Mouse (Mus musculus): Measurements from ENCODE around the gene Csnk1g2. TPM values are rescaled to one million over a fixed set of nuclear protein-coding genes. Genes with fewer than 3 reads are reported as not detected.
A peak's percentile ranks its signal among the peaks of the same experiment; 100 is the strongest.
"Not testable (repeated sequence)": the region's sequence is repeated elsewhere in the genome, so short reads cannot be mapped to it uniquely, and the experiment has no call there.

The Csnk1g2 gene
- total RNA-seq, 2 experiments from 2014 or later, result 134 to 140 TPM

DNA sequence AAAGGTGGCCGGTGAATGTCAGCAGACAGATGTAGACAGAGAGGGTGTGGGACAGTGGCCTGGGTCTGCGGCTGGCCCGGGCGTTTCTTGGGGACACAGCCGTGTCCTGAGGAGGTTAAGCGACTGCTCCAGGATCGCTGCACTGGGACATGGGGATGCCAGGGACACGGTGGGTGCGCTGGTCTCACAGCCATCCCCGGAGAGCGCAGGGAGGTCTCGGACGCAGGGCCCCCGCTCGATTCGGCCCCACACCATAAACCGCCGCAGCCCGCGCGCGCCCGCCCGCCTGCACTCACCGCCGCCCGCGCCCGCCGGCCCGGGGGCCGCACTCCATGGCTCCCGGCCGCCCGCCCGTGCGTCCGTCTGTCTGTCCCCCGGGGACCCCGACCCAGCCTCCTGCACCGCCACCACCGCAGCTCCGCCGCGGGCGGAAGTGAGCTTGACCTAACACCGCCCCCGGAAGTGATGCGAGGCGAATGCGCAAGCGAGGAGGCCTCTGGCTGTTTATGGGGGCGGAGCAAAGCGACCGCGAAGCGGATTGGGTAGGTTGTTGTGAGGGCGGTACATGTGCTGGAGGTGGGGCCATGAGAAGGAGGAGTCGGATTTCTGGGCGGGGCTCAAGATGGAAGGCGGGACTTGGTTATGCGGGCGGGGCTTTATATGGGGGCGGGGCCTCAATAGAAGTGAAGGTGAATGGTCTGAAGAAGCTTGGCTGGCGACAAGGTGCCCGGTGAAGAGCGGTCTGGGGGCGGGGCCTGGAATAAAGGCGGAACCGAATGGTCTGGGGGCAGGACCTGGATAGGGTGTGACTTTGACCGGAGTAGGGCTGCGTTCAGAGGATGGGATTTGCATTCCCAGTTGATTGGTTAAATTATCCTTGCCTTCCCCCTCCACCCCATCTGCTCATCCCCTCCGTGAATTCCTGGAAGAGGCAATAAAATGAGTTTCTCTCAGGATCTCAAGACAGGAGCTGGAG lies 32.5 kb upstream of the Csnk1g2 start, which contains the start of gene Abhd17a:
Gene Abhd17a (minus strand): TSS at position 463 of the 976 bp plus-strand sequence.
- peak; percentile 87 to 93 for DNase-seq (ENCODE audit: low spot score in 2 of 2)

GRCm38 (mm10) chr10:80596318-80596717 lies 26.3 kb upstream of the Csnk1g2 start:
- DNase-seq (ENCODE audit: low spot score in 2 of 2), result no peak

- peak; percentile 90 to 94 for DNase-seq (ENCODE audit: low spot score in 2 of 2)
Measured at GRCm38 (mm10) chr10:80602698-80603325, 19.8 kb upstream of the Csnk1g2 start, which contains the start of the genes Scamp4 and Adat3. Gene Scamp4, plus strand, starts transcription at chr10:80602872. Gene Adat3, plus strand, starts transcription at chr10:80602880.

GRCm38 (mm10) chr10:80603364-80603763 lies 19.3 kb upstream of the Csnk1g2 start:
- no peak for DNase-seq (ENCODE audit: low spot score in 2 of 2)

- no peak for DNase-seq (ENCODE audit: low spot score in 2 of 2)
Measured at GRCm38 (mm10) chr10:80604001-80604509, 18.6 kb upstream of the Csnk1g2 start.

GRCm38 (mm10) chr10:80604988-80605387 lies 17.6 kb upstream of the Csnk1g2 start:
- no peak for DNase-seq (ENCODE audit: low spot score in 2 of 2)

DNA sequence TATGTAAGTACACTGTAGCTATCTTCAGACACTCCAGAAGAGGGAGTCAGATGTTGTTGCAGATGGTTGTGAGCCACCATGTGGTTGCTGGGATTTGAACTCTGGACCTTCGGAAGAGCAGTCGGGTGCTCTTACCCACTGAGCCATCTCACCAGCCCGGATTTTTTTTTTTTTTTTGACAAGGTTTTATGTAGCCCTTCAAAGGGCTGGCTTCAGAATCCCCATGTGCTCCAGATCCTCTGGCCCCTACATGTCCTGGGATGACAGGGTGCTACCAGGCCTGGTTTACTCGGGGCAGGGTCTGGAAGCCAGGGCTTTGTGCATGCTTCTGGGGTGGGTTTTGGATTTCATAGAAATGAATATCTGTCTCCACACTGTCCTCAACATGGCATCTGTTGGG lies 16.9 kb upstream of the Csnk1g2 start, which contains the start of gene Gm49322:
Gene Gm49322 (plus strand): TSS at position 301 of the 400 bp plus-strand sequence.
- DNase-seq (ENCODE audit: low spot score in 2 of 2), result not testable (repeated sequence)

- DNase-seq (ENCODE audit: low spot score in 2 of 2), result no peak
Measured at GRCm38 (mm10) chr10:80606306-80606705, 16.3 kb upstream of the Csnk1g2 start.

DNA sequence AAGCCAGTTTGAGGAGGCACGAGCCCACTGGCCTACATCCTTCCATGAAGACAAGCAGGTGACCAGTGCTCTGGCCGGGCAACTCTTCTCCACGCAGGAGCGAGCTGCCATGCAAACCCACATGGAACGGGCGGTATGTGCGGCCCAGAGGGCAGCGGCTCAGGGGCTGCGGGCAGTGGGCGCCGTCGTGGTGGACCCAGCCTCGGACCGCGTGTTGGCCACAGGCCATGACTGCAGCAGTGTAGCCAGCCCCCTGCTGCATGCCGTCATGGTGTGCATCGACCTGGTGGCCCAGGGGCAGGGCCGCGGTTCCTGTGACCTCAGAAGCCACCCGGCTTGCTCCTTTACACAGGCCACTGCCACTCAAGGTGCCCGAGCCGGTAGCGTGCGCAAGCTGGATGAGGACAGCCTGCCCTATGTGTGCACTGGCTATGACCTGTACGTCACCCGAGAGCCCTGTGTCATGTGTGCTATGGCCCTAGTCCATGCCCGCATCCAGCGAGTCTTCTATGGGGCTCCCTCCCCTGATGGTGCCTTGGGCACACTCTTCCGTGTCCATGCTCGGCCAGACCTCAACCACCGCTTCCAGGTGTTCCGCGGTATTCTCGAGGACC lies 15.8 kb upstream of the Csnk1g2 start:
- peak in 1 of 2 experiments; percentile 16 for DNase-seq (ENCODE audit: low spot score in 2 of 2)

DNA sequence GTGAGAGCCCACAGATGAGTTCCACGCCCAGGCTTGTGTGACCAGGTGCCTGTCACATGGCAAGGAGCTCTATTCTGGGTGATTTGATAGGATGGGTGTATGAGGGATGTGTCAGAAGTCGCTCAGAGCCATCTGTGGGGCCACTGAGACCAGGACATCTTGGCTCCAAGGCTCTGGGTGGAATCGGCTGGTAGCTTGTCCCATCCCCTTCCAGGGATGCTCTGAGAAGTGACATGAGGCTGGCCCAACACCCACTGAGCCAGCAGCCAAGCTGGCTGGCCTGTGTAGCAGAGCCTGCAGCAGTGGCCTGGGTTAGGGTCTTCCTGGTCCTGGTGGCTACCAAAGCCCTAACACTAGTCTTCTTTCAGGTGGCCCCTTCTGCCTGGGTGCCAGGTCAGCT lies 14.2 kb upstream of the Csnk1g2 start:
- peak in 1 of 2 experiments; percentile 14 for DNase-seq (ENCODE audit: low spot score in 2 of 2)

GRCm38 (mm10) chr10:80609269-80609924 lies 13.2 kb upstream of the Csnk1g2 start:
- DNase-seq (ENCODE audit: low spot score in 2 of 2), result peak in 1 of 2 experiments; percentile 18

DNA sequence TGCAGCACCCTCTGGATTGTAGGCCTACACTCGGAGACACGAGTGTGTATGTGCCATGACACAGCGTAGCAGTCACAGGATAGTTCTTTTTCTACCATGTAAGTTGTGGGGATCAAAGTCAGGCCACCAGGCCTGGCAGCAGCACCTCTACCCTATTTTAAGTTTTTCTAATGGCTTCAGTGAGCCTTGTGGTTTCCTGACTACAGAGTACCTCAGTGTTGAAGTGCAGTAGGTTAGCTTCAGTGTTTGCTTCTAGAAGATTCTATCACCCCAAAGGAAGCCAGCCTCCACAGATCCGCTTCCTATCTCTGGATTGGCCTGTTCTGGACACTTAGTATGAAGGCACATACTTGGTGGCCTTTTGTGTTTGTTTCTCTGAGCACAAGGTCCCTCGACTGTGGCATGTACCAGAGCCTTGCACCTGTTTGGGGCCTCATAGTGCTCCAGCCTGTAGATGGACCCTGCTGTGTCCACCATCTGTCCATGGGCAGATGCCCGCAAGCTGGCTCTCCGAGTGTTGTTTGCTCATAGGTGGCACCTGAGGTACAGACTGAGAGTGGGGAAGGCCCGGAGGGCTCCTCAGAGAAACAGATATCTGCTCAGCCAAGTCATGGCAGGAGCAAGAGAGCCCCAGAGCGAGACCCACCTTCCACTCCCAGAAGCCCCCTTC lies 12.4 kb upstream of the Csnk1g2 start:
- peak in 1 of 2 experiments; percentile 16 for DNase-seq (ENCODE audit: low spot score in 2 of 2)

DNA sequence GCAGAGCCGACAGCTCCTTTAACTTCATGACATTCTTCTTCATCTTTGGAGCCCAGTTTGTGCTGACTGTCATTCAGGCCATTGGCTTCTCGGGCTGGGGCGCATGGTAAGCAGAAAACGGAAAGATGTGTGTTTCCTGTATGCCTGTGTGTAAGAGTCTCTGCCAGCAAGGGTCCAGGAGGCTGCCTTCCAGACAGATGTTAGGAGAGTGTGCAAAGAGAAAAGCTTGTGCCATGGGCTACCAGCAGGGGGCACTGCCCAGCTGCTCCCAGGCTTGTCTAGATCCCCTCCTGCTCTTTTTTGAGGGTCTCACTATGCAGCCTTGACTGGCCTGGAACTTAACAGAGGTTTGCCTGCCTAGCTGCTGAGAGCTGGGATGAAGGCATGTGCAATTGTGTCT lies 11.6 kb upstream of the Csnk1g2 start:
- DNase-seq (ENCODE audit: low spot score in 2 of 2), result peak in 1 of 2 experiments; percentile 66

DNA sequence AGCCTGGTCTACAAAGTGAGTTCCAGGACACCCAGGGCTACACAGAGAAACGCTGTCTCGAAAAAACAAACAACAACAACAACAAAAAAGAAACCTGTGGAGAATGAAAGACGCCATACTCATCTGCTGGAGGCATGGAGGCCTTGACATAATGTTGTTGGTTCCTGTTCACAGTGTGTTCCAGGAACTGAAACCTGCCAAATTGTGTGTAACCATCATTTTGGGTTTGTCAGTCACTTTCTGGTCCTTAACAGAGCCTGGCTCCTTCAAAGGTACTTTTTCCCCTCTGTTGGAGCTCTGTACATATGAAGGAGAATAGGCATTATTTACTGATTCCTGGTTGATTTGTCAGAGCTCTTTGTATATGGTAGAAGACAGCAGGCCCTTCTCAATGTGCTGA lies 10.7 kb upstream of the Csnk1g2 start:
- no peak for DNase-seq (ENCODE audit: low spot score in 2 of 2)

DNA sequence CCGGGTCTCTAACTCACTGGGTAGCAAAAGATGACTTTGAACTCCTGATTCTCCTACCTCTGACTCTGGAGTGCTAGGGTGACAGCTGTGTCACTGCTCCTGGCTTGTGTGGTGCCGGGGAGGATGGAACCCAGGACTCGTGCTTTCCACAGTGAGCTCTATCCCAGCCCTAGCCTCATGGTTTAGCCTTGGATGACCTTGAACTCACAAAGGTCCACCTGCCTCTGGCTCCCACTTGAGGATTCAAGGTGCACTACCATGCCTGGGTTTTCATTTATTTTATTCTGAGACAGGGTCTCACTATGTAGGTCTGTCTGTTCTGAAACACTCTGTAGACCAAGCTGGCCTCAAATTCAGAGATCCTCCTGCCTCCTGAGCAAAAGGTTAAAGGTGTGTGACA lies 8.8 kb upstream of the Csnk1g2 start:
- no peak for DNase-seq (ENCODE audit: low spot score in 2 of 2)

DNA sequence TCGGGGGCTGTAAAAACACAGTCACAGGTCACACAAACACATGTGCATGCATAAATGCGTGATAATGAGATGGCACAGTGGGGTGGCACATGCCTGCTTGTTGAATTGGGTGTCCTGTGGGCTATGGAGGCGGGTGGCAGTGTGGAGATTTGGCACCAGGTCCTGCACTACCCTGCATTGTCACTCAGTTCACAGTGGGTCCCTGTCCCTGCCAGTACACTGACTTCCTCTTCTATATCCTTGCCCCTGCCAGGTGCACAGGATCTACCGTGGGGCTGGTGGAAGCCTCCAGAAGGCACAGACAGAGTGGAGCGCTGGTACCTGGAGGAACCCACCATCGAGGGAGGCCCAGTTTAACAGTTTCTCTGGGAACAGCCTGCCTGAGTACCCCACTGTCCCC lies 8.3 kb upstream of the Csnk1g2 start:
- DNase-seq (ENCODE audit: low spot score in 2 of 2), result peak in 1 of 2 experiments; percentile 16

DNA sequence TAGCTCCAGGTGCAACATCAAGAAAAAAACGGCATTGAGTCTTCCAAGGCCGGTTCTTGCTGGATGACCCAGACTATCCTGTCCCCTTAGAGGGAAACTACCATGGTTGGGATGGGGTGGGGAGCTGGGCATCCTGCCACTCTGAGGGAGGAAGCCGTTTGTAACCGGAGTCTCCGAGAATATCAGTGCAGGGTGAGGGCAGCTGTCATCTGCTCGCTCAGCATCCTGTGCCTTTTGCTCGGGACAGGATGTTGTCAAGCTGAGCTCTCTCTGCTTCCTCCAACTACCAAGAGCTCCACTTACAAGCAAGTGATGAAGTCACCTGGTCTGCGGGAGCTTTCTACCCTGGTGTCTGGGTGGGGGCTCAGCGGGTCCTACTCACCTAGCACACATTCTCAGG lies 4.5 kb upstream of the Csnk1g2 start:
- no peak for DNase-seq (ENCODE audit: low spot score in 2 of 2)

GRCm38 (mm10) chr10:80619465-80620244 lies 3.0 kb upstream of the Csnk1g2 start:
- no peak for DNase-seq (ENCODE audit: low spot score in 2 of 2)

GRCm38 (mm10) chr10:80620365-80620764 lies 2.3 kb upstream of the Csnk1g2 start:
- DNase-seq (ENCODE audit: low spot score in 2 of 2), result no peak
